Mouse (Mus musculus): ENCODE data around the gene Adam1a. TPM values are rescaled to one million over a fixed set of nuclear protein-coding genes. Genes with fewer than 3 reads are reported as not detected.
"Not testable (repeated sequence)": the region's sequence is repeated elsewhere in the genome, so short reads cannot be mapped to it uniquely, and the experiment has no call there.

The Adam1a gene
- polyA plus RNA-seq, 2 experiments: 1.3 to 14.7 TPM

DNA sequence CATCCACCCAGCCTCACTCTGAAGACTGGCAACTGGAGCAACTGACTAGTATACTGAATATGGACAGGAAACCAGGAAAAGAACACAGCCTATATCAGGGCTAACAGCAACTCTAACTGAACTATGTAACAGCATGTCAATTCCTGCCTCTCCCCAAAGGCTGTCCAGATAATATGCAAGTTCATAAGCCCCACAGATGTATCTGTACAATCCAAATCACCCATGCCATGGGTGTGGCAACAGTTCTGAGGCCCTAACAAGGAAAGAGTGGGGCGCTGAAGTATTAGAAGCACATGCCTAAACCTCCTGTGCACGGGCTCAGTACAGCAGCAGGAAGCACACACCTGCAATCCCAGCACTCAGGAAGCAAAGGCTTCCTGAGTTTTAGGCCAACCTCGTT is 10.2 kb downstream of the Adam1a start:
- no peak for TF ChIP-seq POLR2A (IDR thresholded peaks at IDR 0.05; ENCODE audit: borderline replicate concordance, extremely low read depth, insufficient read depth, insufficient read length)
- no peak for ATAC-seq (ENCODE audit: low FRiP score, low read depth)
- Histone ChIP-seq H3K27ac (replicated peaks; ENCODE audit: low read depth, low read length) (no peak overlapping the region), H3K4me3 (replicated peaks; ENCODE audit: low read length) (no peak overlapping the region), H3K9ac (ENCODE audit: low read depth, low read length, severe bottlenecking) (no peak overlapping the region), H3K9me3 (ENCODE audit: control insufficient read depth, low read length) (no peaks in the 10 kb centered on the region), H3K4me1 (ENCODE audit: control insufficient read depth, insufficient read depth, low read length) (no peaks in the 10 kb centered on the region), H3K27me3 (ENCODE audit: control insufficient read depth, insufficient read depth, low read length) (no peaks in the 10 kb centered on the region), H3K4me2 (replicated peaks; ENCODE audit: low read depth, low read length, severe bottlenecking) (no peak overlapping the region), H3K36me3 (ENCODE audit: control insufficient read depth, insufficient read depth, low read length) (peaks cover 87% of the 10 kb centered on the region)
- WGBS: 93% methylated on average over 3 of the region's 3 CpGs
- DNase-seq (ENCODE audit: low spot score): no peak

DNA sequence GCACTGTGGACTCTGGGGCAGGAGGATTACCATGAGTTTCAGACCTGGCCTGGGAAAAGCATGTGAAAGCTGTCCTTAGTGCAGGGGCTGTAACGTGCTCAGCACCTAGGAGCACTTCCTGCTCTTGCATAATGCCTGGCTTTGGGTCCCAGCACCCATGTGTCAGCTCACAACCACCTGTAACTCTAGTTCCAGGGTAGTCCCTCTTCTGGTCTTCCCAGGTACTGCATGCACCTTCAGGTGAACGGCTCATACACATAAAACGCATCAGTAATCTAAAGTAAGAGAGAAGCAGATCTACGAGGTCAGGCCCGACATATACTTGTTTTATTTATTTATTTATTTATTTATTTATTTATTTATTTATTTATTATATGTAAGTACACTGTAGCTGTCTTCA is 10.8 kb downstream of the Adam1a start:
- DNase-seq (ENCODE audit: low spot score) (no peak), ATAC-seq (ENCODE audit: low FRiP score, low read depth) (no peak)
- TF ChIP-seq POLR2A (IDR thresholded peaks at IDR 0.05; ENCODE audit: borderline replicate concordance, extremely low read depth, insufficient read depth, insufficient read length): no peak

DNA sequence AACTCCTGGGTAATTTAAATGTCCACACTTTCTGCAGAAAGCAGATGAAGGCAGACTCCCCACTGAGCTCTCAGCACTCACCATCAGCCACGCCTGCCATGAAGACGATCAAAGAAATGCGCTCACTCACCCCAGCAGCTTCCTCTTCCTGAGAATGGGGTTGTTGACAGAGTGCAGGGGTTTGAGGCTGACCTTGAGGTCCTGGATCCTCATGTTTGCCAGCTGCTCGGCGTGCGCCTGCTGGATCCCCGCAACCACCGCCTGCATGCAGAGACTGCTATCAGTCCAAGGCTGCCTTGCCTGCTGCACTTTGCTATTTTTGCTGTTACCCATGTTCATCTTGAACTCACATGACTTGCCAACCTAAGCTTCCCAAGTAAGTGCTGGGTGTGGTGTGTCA is 18.3 kb downstream of the Adam1a start:
- Histone ChIP-seq H3K36me3 (ENCODE audit: control insufficient read depth, insufficient read depth, low read length) (peaks cover 86% of the 10 kb centered on the region), H3K9me3 (ENCODE audit: control insufficient read depth, low read length) (no peaks in the 10 kb centered on the region), H3K9ac (ENCODE audit: low read depth, low read length, severe bottlenecking) (no peak overlapping the region), H3K4me1 (ENCODE audit: control insufficient read depth, insufficient read depth, low read length) (no peaks in the 10 kb centered on the region), H3K4me2 (replicated peaks; ENCODE audit: low read depth, low read length, severe bottlenecking) (no peak overlapping the region), H3K4me3 (replicated peaks; ENCODE audit: low read length) (no peak overlapping the region), H3K27ac (replicated peaks; ENCODE audit: low read depth, low read length) (no peak overlapping the region), H3K27me3 (ENCODE audit: control insufficient read depth, insufficient read depth, low read length) (no peaks in the 10 kb centered on the region)
- no peak for TF ChIP-seq POLR2A (IDR thresholded peaks at IDR 0.05; ENCODE audit: borderline replicate concordance, extremely low read depth, insufficient read depth, insufficient read length)
- DNase-seq (ENCODE audit: low spot score) (no peak), ATAC-seq (ENCODE audit: low FRiP score, low read depth) (no peak)
- WGBS: 76% methylated on average over 8 of the region's 8 CpGs

More for the DNA sequence above, 10.8 kb downstream of the Adam1a start:
- Histone ChIP-seq H3K27ac (replicated peaks; ENCODE audit: low read depth, low read length) (no peak overlapping the region), H3K4me2 (replicated peaks; ENCODE audit: low read depth, low read length, severe bottlenecking) (no peak overlapping the region), H3K9me3 (ENCODE audit: control insufficient read depth, low read length) (no peaks in the 10 kb centered on the region), H3K4me3 (replicated peaks; ENCODE audit: low read length) (no peak overlapping the region), H3K4me1 (ENCODE audit: control insufficient read depth, insufficient read depth, low read length) (no peaks in the 10 kb centered on the region), H3K9ac (ENCODE audit: low read depth, low read length, severe bottlenecking) (no peak overlapping the region), H3K27me3 (ENCODE audit: control insufficient read depth, insufficient read depth, low read length) (no peaks in the 10 kb centered on the region), H3K36me3 (ENCODE audit: control insufficient read depth, insufficient read depth, low read length) (peaks cover 93% of the 10 kb centered on the region)
- 93% methylated on average over 5 of the region's 5 CpGs for WGBS

DNA sequence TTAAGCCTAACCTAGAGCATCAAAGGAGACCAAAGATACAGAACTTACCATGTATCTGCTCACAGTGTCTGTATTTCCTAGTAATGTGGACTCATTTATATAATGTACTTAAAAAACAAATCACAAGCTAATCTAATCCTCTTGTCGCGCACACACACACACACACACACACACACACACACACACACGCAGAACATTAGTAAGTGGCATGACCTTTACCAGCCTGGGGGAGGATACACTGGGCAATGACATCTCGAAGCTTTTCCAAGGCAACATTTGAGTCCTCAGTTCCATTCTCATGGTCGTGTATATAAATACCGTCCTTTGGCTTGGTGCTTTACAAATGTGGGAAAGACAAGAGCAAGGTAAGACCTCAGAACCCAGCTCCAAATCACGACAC is 18.8 kb downstream of the Adam1a start:
- peaks cover 86% of the 10 kb centered on the region for H3K36me3 ChIP-seq (ENCODE audit: control insufficient read depth, insufficient read depth, low read length)
- H3K27ac ChIP-seq (replicated peaks; ENCODE audit: low read depth, low read length): no peak overlapping the region
- no peaks in the 10 kb centered on the region for H3K9me3 ChIP-seq (ENCODE audit: control insufficient read depth, low read length)
- ATAC-seq (ENCODE audit: low FRiP score, low read depth): no peak
- no peaks in the 10 kb centered on the region for H3K4me1 ChIP-seq (ENCODE audit: control insufficient read depth, insufficient read depth, low read length)
- H3K9ac ChIP-seq (ENCODE audit: low read depth, low read length, severe bottlenecking): no peak overlapping the region
- 81% methylated on average over 7 of the region's 7 CpGs for WGBS
- no peak for DNase-seq (ENCODE audit: low spot score)
- H3K4me2 ChIP-seq (replicated peaks; ENCODE audit: low read depth, low read length, severe bottlenecking): no peak overlapping the region
- no peak for TF ChIP-seq POLR2A (IDR thresholded peaks at IDR 0.05; ENCODE audit: borderline replicate concordance, extremely low read depth, insufficient read depth, insufficient read length)
- H3K4me3 ChIP-seq (replicated peaks; ENCODE audit: low read length): no peak overlapping the region
- H3K27me3 ChIP-seq (ENCODE audit: control insufficient read depth, insufficient read depth, low read length): no peaks in the 10 kb centered on the region

DNA sequence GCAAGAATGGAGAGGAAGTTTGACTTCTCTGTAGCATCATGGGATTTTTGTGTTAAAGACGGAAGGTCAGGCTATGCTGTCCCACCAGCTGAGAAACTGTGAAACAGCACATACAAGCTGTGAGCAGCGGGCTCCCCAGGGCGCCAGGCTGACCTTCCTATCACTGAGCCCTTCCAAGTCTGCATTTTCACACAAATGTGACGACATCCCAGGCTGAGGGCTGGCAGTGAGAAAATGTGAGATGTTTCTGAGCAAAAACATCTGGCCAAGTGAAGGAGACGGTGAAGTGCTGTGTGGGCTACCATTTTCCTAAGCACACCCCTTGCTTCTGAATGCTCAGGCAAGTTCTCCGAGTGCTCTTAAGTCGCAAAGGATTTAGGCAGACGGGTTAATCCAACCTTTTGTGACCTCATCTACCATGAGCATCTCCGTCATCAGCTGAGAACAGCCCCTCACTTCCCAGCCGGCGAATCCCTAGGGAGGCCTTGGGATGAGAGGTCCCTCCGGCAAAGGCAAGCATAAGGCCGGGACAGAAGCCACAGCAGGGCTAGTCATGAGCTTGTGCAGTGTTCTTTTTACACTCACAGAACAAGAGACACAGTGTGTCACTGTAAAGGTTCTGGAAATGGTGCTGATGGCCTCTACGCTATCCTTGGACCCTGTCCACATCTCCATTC is 19.4 kb downstream of the Adam1a start:
- Histone ChIP-seq H3K27me3 (ENCODE audit: control insufficient read depth, insufficient read depth, low read length) (no peaks in the 10 kb centered on the region), H3K9me3 (ENCODE audit: control insufficient read depth, low read length) (no peaks in the 10 kb centered on the region), H3K4me3 (replicated peaks; ENCODE audit: low read length) (no peak overlapping the region), H3K36me3 (ENCODE audit: control insufficient read depth, insufficient read depth, low read length) (peaks cover 86% of the 10 kb centered on the region), H3K4me2 (replicated peaks; ENCODE audit: low read depth, low read length, severe bottlenecking) (no peak overlapping the region), H3K4me1 (ENCODE audit: control insufficient read depth, insufficient read depth, low read length) (no peaks in the 10 kb centered on the region), H3K27ac (replicated peaks; ENCODE audit: low read depth, low read length) (no peak overlapping the region), H3K9ac (ENCODE audit: low read depth, low read length, severe bottlenecking) (no peak overlapping the region)
- WGBS: 87% methylated on average over 14 of the region's 14 CpGs
- DNase-seq (ENCODE audit: low spot score) (no peak), ATAC-seq (ENCODE audit: low FRiP score, low read depth) (no peak)
- no peak for TF ChIP-seq POLR2A (IDR thresholded peaks at IDR 0.05; ENCODE audit: borderline replicate concordance, extremely low read depth, insufficient read depth, insufficient read length)

DNA sequence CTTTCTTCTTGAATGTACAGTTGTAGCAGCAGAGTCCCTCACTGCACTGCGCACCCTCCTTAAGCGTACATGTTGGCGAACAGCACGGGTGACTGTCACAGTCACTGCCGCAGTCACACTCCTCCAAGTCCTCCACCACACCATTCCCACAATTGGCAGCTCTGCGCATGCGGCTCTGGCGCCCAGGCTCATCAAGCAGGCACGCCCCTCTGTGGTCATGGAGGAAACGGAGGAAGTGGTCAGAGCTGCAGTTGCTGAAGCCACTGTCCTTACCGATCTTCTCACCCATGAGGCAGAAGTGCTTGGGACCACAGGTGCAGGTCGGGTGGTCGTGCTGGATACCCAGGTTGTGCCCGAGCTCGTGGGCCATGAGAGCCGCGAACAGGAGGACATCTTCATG is 25.5 kb downstream of the Adam1a start:
- not testable (repeated sequence) for H3K9me3 ChIP-seq (ENCODE audit: control insufficient read depth, low read length); DNase-seq (ENCODE audit: low spot score); H3K4me1 ChIP-seq (ENCODE audit: control insufficient read depth, insufficient read depth, low read length); H3K4me3 ChIP-seq (replicated peaks; ENCODE audit: low read length); H3K27me3 ChIP-seq (ENCODE audit: control insufficient read depth, insufficient read depth, low read length); ATAC-seq (ENCODE audit: low FRiP score, low read depth); H3K27ac ChIP-seq (replicated peaks; ENCODE audit: low read depth, low read length); H3K9ac ChIP-seq (ENCODE audit: low read depth, low read length, severe bottlenecking); H3K4me2 ChIP-seq (replicated peaks; ENCODE audit: low read depth, low read length, severe bottlenecking)
- 87% methylated on average over 10 of the region's 17 CpGs for WGBS
- H3K36me3 ChIP-seq (ENCODE audit: control insufficient read depth, insufficient read depth, low read length): peaks cover 49% of the 10 kb centered on the region
